Mouse (Mus musculus): ENCODE data around the gene Caml.
"Not testable (repeated sequence)": the region's sequence is repeated elsewhere in the genome, so short reads cannot be mapped to it uniquely, and the experiment has no call there.

The Caml gene

GRCm38 (mm10) chr13:55620275-55620674 is 2.5 kb upstream of the Caml start:
- DNase-seq (ENCODE audit: low spot score in 2 of 2), result no peak

DNA sequence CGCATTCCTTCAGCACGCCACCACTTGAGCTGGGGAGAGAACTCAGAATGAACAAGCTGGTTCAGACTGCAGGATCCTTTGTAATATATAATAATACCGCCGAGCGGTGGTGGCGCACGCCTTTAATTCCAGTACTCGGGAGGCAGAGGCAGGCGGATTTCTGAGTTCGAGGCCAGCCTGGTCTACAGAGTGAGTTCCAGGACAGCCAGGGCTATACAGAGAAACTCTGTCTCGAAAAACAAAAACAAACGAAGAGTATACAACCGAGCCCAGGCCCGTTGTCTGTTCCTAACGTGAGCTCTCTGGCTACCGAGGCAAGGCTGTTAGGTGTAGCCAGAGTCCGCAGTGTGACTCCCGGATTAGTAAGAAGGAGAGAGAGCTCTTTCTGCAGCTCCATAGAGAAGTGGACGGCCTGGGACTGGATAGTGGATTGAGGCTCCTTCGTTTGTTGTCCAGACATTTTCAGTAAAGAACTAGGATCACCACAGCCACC is 603 bp upstream of the Caml start:
- not testable (repeated sequence) for DNase-seq (ENCODE audit: low spot score in 2 of 2)

DNA sequence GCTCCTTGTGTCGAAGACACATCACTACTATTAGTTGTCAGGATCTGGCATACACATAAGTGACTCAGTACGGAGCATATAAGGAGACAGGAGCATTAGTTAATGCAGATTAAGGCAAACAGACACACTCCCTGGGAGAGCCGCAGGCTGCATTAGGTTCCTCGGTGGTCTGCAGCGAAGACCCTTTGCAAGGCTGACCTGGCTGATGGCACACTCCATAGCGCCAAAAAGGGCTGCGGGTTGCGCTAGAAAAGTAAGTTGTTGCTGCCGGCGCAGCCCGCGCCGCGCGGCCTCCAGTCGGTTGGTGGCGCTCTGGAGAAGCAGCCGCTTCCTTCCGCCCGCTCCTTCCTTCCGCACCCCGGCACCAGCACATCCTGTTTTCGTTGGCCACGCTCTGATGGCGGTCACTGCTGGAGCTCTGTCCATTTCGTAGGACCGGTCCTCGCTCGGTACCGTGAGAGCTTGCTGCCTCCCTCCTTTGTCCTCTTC is 11.9 kb downstream of the Caml start, which contains the start of gene Ddx46:
TSS of gene Ddx46 (plus strand) at position 389 of the 489 bp plus-strand sequence.
- DNase-seq (ENCODE audit: low spot score in 2 of 2), result peak; percentile 78 to 84

DNA sequence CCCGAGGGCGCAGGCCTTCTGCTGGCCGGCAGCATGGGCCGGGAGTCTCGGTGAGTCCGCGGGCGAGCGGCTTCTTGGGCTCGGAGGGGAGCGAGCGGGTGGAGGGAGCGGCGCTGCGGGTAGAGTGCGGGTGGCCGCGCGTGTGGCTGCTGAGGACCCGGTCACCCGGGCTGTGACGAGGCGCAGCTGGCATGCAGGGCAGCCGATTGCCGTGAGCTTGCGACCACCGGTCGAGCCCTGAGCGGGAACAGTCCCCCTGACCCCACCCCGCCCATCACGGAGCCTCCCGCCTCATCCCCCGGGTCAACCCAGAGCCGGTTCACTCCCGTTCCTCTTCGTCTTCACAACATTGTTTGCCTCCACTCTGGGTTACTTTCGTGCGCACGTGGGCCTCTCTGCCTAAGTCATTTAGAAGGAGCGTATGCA is 12.4 kb downstream of the Caml start:
- DNase-seq (ENCODE audit: low spot score in 2 of 2), result no peak

GRCm38 (mm10) chr13:55636185-55636983 is 13.6 kb downstream of the Caml start:
- no peak for DNase-seq (ENCODE audit: low spot score in 2 of 2)

DNA sequence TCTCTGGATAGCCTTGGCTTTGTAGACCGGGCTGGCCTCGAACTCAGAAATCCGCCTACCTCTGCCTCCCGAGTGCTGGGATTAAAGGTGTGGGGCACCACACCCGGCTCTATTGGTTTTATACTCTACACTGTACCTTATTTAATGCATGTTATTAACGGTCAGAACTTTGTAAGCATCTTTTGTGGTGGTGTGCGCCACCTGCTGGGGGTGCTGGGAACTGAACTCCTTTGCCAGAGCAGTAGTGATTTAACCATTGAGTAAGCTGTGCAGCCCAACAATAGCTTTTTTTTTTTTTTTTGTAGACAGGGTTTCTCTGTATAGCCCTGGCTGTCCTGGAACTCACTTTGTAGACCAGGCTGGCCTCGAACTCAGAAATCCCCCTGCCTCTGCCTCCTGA is 17.7 kb downstream of the Caml start:
- peak; percentile 61 to 75 for DNase-seq (ENCODE audit: low spot score in 2 of 2)

DNA sequence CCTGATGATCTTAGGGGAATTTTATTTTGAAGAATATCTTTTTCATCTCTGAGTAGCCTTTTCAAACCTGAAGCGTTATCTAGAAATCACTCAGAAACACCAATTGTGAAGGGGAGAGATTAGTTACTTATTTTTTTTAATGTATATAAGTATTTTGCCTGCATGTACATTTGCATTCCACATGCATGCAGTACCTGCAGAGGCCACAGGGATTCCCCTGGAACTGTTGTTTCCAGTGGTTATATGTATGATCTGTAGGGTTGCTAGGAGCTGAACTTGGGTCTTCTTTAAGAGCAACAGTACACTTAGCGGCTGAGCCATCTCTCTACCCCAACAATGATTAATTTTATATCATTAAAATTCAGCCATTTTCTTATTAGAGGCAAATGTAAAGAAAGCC is 21.7 kb downstream of the Caml start:
- DNase-seq (ENCODE audit: low spot score in 2 of 2), result no peak

DNA sequence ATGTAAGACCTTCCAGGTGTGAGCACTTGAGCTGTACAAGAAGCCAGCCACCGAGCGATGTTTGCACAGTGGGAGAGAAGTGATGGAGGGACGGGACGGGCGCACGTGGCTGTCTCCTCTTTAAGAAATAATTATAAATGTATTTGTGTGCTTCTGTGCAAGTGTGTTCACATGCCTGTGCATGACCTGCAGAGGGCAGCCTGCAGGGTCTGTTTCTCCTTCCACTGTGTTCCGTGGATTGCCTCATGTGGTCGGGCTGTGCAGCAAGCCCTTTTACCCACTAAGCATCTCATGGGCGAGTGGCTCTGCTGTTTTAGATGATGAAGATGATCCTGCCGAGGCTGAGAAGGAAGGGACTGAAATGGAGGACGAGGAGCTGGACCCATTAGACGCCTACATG is 27.3 kb downstream of the Caml start:
- DNase-seq (ENCODE audit: low spot score in 2 of 2), result no peak

GRCm38 (mm10) chr13:55650980-55651379 is 28.2 kb downstream of the Caml start:
- DNase-seq (ENCODE audit: low spot score in 2 of 2), result no peak

GRCm38 (mm10) chr13:55668550-55668949 is 45.7 kb downstream of the Caml start:
- DNase-seq (ENCODE audit: low spot score in 2 of 2), result peak in 1 of 2 experiments; percentile 9

DNA sequence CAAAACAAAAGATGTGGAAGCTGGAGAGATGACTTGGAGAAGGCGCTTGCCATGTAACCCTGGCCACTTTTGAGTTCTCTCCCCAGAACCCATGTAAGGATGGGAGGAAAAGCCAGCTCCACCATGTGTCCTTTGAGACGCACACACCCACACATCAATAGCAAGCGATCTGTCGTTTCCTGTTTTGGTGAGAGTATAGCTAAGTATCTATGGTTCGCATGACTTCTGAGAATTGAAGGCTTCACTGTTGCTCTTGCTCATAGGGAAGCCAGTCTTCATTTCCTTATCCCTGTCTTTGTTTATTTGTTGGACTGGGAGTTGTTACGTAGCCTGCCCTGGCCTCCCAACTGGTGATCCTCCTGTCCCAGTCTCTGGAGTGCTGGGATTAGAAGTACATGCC is 49.9 kb downstream of the Caml start:
- no peak for DNase-seq (ENCODE audit: low spot score in 2 of 2)

GRCm38 (mm10) chr13:55677364-55677763 is 54.6 kb downstream of the Caml start:
- no peak for DNase-seq (ENCODE audit: low spot score in 2 of 2)
